Mouse (Mus musculus) liver, embryonic 15.5 days (tissue): Measurements from ENCODE around the gene Zfp541. TPM values are rescaled to one million over a fixed set of nuclear protein-coding genes. Genes with fewer than 3 reads are reported as not detected.

Experiments used
- ATAC-seq: fragments of 200-750 bp; cut with Nextera tagmentation; 2 replicates; pipeline ENCODE4 v1.8.0; 2017; ENCODE audit warnings: moderate number of reproducible peaks, mild to moderate bottlenecking, moderate library complexity; ENCODE audit not compliant: insufficient read depth
- H3K27ac ChIP-seq: fragments of 300-500 bp; sonication (generic); replicated peaks from 2 replicates; pipeline ENCODE4 v1.5.1; 2015; ENCODE audit warnings: mild to moderate bottlenecking, inconsistent platforms
- H3K27me3 ChIP-seq: fragments of 300-500 bp; sonication (generic); 2 replicates; pipeline ENCODE4 v1.6.1; 2015; ENCODE audit warnings: mild to moderate bottlenecking, inconsistent platforms
- H3K36me3 ChIP-seq: fragments of 300-500 bp; sonication (generic); replicated peaks from 2 replicates; pipeline ENCODE4 v1.6.1; 2015; ENCODE audit warnings: moderate library complexity, mild to moderate bottlenecking, inconsistent platforms
- H3K4me1 ChIP-seq: fragments of 300-500 bp; sonication (generic); replicated peaks from 2 replicates; pipeline ENCODE4 v1.6.1; 2015; ENCODE audit warnings: inconsistent platforms
- H3K4me2 ChIP-seq: fragments of 300-500 bp; sonication (generic); 2 replicates; pipeline ENCODE4 v1.6.1; 2015; ENCODE audit warnings: moderate library complexity, mild to moderate bottlenecking, inconsistent platforms
- H3K4me3 ChIP-seq: fragments of 300-500 bp; sonication (generic); replicated peaks from 2 replicates; pipeline ENCODE4 v1.5.1; 2015; ENCODE audit warnings: mild to moderate bottlenecking, inconsistent platforms
- H3K9ac ChIP-seq: fragments of 300-500 bp; sonication (generic); 2 replicates; pipeline ENCODE4 v1.6.1; 2015; ENCODE audit warnings: moderate library complexity, mild to moderate bottlenecking, inconsistent platforms
- H3K9me3 ChIP-seq: fragments of 300-500 bp; sonication (generic); replicated peaks from 2 replicates; pipeline ENCODE4 v1.6.1; 2016; ENCODE audit warnings: inconsistent platforms
- WGBS: fragments of 180-500 bp; shearing (Covaris S2); methylation state at CpG from one replicate; pipeline ENCODE4 v1.1.7; 2015; ENCODE audit warnings: mixed read lengths; ENCODE audit not compliant: insufficient replicate concordance; 5-methylcytosine and 5-hydroxymethylcytosine counted together
- polyA plus RNA-seq: library from polyadenylated mRNA; unstranded; fragments of >200 nt; fragmentation: Nextera tagmentation; extraction: Ambion mirVana; gene quantifications from 2 replicates; pipeline ENCODE4 v1.2.1, GENCODE M21; 2015

Zfp541 gene
- polyA plus RNA-seq, 1 experiment from 2014 or later: not detected

DNA sequence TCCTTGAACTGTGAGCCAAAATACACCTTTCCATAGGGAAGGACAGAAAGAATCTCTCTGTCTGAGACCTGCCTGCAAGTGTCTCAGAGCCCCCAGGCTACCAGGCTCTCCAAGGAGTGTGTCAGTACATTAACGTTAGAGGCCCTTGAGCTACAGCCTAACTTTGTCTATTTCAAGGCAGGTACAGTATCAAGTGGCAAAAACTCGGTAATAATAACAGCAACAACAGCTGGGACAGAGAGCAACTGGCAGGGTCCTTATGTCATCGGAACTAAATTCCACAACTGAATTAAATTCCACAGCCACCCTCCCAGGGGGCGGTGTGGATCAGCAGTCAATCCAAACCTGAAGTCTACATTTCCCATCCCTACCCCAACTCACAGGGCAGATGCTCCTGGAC is 30.5 kb upstream of the Zfp541 start:
- Histone ChIP-seq H3K27ac (no peak overlapping the region), H3K9ac (no peak overlapping the region), H3K27me3 (no peaks in the 10 kb centered on the region), H3K4me2 (no peak overlapping the region), H3K4me1 (peaks cover 24% of the 10 kb centered on the region), H3K9me3 (no peaks in the 10 kb centered on the region), H3K4me3 (no peak overlapping the region), H3K36me3 (no peaks in the 10 kb centered on the region)
- 83% methylated on average over 4 of the region's 4 CpGs for WGBS
- ATAC-seq: no peak

DNA sequence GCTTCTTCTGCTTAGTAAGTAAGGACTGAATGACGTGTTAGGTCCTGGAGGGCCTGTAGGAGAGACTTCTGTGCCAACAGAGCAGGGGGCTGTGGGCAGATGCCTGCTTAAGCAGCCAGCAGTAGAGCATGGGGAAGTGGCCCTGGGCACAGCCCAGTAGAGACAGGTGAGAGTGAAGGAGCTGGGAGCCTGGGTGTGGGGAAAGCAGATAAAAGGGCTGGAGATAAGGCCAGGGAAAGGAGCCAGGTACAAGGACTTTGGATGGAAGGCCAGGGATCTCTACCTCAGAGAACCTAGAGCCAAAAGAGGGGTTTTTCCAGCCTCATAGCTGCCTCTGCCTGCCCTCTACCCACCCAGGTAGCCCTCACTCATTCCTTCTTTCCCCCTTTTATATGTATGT is 28.6 kb upstream of the Zfp541 start:
- no peak for ATAC-seq
- WGBS: 67% methylated on average over 1 of the region's 1 CpGs
- Histone ChIP-seq H3K27ac (no peak overlapping the region), H3K9me3 (no peaks in the 10 kb centered on the region), H3K9ac (no peak overlapping the region), H3K4me2 (no peak overlapping the region), H3K4me3 (no peak overlapping the region), H3K36me3 (no peaks in the 10 kb centered on the region), H3K27me3 (no peaks in the 10 kb centered on the region), H3K4me1 (peaks cover 24% of the 10 kb centered on the region)

DNA sequence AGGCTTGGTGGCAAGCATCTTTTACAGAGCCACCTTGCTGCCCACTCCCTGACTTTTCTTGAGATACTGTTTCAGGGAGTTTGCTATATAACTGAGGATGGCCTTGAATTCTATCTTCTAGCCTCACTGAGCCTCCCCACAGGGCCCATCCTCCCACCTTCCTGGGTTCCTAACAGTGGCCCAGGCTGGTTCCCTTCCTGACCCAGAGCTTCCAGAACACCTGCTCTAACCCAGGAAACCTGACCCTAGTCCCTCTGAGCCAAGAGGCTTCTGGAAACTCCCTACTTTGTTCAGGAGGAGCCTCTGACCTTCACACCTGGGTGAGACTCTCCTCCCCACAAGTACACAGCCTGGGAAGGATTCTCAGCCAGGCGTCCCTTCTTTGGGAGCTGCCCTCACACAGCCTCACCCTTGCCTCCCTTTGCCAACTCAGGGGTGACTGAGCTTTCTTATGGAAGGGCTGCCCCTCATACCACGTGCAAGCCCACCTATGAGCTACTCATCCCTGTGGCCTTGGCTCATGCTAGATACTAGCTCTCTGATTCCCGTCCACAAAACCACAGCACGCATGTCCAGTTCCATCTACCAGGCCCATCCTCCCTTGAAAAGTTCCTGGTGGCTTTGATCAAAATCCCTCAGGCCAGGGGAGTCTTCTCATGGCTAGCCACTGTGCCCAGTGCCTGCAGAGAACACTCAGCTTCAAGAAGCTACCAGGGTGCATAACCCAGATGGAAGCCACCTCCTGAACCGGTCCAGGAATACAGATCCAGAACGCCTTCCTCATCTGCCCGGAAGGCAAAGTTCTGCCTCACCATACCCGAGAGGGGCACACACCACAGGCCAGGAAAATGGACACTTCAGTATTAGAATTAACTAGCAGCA is 27.8 kb upstream of the Zfp541 start:
- H3K9me3 ChIP-seq: no peaks in the 10 kb centered on the region
- H3K27ac ChIP-seq: no peak overlapping the region
- H3K4me3 ChIP-seq: no peak overlapping the region
- H3K4me2 ChIP-seq: no peak overlapping the region
- no peak overlapping the region for H3K9ac ChIP-seq
- peaks cover 21% of the 10 kb centered on the region for H3K4me1 ChIP-seq
- ATAC-seq: no peak
- 70% methylated on average over 8 of the region's 8 CpGs for WGBS
- no peaks in the 10 kb centered on the region for H3K27me3 ChIP-seq
- no peaks in the 10 kb centered on the region for H3K36me3 ChIP-seq

DNA sequence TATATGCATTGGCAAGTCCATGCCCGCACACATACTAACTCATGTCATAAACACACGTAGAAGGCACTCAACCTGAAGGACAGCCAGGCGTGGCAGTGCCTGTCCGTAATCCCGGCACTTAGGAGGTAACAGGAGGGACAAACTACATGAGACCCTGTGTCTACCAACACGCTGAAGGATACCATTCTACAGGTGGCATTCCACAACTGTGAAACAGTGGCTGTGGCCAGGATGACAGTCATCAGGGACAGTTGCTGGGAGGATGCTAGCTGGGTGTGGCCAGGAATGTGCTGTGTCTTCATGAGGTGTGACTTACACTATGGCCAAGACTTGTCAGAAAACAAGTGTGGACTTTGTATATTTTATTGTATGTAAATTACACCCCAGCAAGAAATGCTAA is 24.6 kb upstream of the Zfp541 start:
- no peaks in the 10 kb centered on the region for H3K27me3 ChIP-seq
- H3K4me1 ChIP-seq: peaks cover 44% of the 10 kb centered on the region
- H3K27ac ChIP-seq: no peak overlapping the region
- H3K9me3 ChIP-seq: no peaks in the 10 kb centered on the region
- no peak for ATAC-seq
- no peak overlapping the region for H3K4me3 ChIP-seq
- H3K4me2 ChIP-seq: no peak overlapping the region
- WGBS: 76% methylated on average over 6 of the region's 6 CpGs
- no peak overlapping the region for H3K9ac ChIP-seq
- H3K36me3 ChIP-seq: no peaks in the 10 kb centered on the region

DNA sequence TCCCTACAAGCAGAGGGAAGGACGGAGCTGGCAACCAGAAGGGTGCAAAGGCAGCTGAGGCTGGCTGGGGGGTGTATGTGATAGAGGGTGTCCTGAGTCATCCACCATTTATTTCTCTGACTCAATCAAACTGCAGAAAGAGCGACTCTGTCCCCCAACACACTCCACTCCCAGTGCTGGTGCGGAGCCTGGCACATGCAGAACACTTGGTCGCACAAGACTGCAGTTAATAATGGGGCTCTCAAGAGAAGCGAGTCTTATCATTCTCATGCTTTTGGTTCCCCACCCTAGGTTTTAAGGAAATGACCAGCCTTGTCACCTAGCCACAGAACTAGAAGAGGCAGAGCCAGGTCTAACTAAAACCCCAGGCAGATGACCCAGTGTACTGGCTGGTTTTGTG is 22.3 kb upstream of the Zfp541 start:
- Histone ChIP-seq H3K4me1 (peaks cover 52% of the 10 kb centered on the region), H3K4me2 (peak overlapping the region; percentile 23), H3K4me3 (no peak overlapping the region), H3K9me3 (no peaks in the 10 kb centered on the region), H3K9ac (no peak overlapping the region; the same call in 1 of the 2 replicates), H3K27ac (no peak overlapping the region; the same call in 1 of the 2 replicates), H3K36me3 (no peaks in the 10 kb centered on the region), H3K27me3 (no peaks in the 10 kb centered on the region)
- WGBS: 28% methylated on average over 5 of the region's 5 CpGs
- peak; percentile 33; the same call in 1 of the 2 replicates for ATAC-seq

DNA sequence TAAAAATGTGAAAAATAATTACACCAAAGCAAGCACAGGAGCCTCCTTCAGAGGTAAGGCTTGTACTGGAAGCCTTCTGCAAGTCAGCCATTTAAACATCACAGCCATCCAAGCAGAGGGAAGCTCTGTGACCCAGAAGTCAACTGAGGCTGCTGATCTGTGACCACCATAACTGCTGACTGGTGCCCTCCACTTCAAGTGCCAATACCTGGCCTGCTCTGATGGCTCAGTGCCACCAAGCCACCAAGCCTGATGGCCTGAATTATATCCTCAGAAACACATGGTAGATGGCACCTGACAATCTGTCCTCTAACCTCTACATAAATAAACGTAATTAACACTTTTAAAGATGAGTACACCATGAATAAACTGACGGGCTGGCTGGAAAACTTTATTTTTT is 20.4 kb upstream of the Zfp541 start:
- Histone ChIP-seq H3K4me2 (no peak overlapping the region), H3K4me3 (no peak overlapping the region), H3K27ac (no peak overlapping the region), H3K4me1 (peaks cover 67% of the 10 kb centered on the region), H3K9me3 (no peaks in the 10 kb centered on the region), H3K27me3 (no peaks in the 10 kb centered on the region), H3K36me3 (no peaks in the 10 kb centered on the region), H3K9ac (no peak overlapping the region)
- WGBS: 63% methylated on average over 2 of the region's 2 CpGs
- ATAC-seq: no peak

DNA sequence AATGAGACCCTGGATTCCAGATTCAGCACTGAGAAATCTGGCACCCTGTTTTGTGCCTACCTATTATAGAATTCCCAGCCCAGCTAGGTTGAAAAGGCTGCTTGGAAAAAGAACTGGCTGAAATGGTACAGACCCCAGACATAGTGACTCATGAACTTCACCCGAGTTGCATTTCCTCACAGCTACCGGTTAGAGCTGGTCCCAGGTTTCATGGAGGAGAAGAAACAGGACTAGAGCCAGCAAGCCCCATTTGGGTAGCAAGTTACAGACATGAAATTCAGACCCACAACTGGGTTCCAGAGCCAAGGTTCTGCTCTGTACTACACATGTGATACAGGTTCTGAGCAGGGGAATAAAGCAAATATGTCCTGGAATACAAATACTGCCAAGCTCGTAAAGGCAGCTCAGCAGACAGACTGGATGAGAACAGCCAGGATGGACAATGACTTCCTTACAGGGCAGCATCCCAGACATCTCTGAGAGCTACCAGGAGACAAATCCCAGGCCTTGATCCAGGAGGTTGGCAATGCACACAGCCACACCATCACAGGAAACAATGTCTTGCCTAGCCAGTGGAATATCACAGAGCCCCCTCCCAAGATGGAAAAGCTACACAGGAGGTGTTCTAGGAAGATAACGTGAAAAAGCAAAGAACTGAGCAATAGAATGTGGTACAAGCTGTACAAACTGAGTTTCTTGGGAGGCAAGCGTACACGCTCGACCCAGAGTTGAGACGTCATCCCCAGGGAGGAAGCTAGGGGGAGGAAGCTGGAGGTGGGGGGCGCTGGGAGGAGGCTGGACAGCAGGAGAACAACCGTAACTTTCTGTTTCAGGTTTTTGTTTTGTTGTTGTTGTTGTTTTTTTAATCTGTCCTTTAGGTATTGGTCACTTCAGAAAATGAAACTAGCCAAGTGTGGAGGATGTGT is 18.5 kb upstream of the Zfp541 start:
- Histone ChIP-seq H3K36me3 (no peaks in the 10 kb centered on the region), H3K27ac (no peak overlapping the region; the same call in 1 of the 2 replicates), H3K9me3 (no peaks in the 10 kb centered on the region), H3K4me2 (peak overlapping the region; percentile 99), H3K27me3 (no peaks in the 10 kb centered on the region), H3K4me3 (no peak overlapping the region), H3K9ac (no peak overlapping the region), H3K4me1 (peaks cover 79% of the 10 kb centered on the region)
- 41% methylated on average over 10 of the region's 10 CpGs for WGBS
- no peak for ATAC-seq

DNA sequence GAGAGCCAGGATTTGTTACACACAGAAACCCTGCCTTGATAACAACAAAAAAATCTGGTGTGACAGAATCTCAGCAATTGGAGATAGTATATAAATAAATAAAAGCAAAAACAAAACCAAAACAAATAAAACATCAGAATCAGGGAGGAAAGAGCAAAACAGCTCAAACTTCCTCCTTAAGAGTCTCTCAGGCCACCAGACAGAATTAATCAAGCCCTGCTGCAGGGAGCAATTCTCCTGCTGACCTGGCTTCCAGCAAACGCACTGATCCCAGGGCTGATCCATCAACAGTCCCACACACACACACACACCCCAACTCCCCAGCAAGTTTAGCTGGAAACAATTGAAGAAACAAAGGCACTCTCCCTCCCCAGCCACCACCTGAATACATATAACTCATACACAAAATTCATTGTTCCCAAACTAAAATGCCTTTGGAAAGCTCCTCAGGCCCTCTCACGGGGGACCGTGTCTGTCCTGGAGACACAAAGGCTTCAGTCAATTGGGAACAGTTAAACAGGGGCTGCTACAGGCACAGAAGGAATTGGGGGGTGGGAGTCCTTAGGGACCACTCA is 17.7 kb upstream of the Zfp541 start:
- Histone ChIP-seq H3K27me3 (no peaks in the 10 kb centered on the region), H3K4me1 (peaks cover 81% of the 10 kb centered on the region), H3K4me2 (peak overlapping the region; percentile 99), H3K9me3 (no peaks in the 10 kb centered on the region), H3K4me3 (no peak overlapping the region), H3K9ac (no peak overlapping the region), H3K27ac (peak overlapping the region; percentile 91; the same call in 1 of the 2 replicates), H3K36me3 (no peaks in the 10 kb centered on the region)
- 50% methylated on average over 3 of the region's 3 CpGs for WGBS
- ATAC-seq: no peak

DNA sequence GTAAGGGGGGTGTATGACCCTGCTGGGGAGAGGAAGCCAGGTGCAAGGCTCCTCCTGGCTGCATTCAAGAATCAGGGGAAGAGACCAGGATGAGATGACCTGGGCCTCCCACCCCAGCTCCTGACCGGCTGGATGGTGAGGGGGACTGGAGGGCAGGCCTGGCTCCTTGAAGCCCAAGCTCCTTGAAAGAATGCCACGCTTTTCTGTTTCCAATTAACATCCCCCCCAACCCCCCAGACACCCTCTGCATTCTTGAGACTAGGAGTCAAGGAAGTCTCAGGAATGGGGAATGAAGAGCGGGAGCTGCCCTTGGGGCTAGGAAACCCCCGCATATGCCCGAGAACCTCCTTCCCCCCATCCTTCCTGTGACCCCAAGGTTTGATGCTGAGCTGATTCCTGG is 17.1 kb upstream of the Zfp541 start:
- H3K27me3 ChIP-seq: no peaks in the 10 kb centered on the region
- H3K9ac ChIP-seq: no peak overlapping the region
- peak overlapping the region; percentile 91; the same call in 1 of the 2 replicates for H3K27ac ChIP-seq
- no peaks in the 10 kb centered on the region for H3K9me3 ChIP-seq
- no peaks in the 10 kb centered on the region for H3K36me3 ChIP-seq
- no peak for ATAC-seq
- peaks cover 81% of the 10 kb centered on the region for H3K4me1 ChIP-seq
- WGBS: 70% methylated on average over 5 of the region's 5 CpGs
- no peak overlapping the region for H3K4me3 ChIP-seq
- peak overlapping the region; percentile 99 for H3K4me2 ChIP-seq

DNA sequence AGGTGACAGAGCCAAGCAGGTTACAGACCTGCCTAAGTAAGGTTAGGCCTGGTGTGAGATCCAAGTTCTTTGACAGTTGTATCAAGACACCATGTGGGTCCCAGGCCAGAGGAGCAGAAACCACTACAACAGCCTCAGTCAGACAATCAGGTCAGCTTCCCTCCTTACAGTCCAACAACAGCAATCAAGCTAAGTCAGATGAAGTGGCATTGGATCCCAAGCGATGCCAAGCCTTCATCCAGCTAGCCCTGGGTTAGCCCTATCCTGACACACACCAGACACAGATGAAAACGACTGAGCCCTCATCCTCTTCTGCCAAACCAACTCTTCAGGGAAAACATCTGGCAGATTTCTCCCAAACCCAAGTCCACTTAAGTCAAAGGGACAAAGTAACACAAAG is 16.1 kb upstream of the Zfp541 start:
- peak overlapping the region; percentile 99 for H3K4me2 ChIP-seq
- no peaks in the 10 kb centered on the region for H3K27me3 ChIP-seq
- peak overlapping the region; percentile 92 for H3K9ac ChIP-seq
- H3K9me3 ChIP-seq: no peaks in the 10 kb centered on the region
- H3K4me3 ChIP-seq: peak overlapping the region; percentile 88
- ATAC-seq: no peak
- H3K27ac ChIP-seq: peak overlapping the region; percentile 91
- WGBS: 28% methylated on average over 2 of the region's 2 CpGs
- no peaks in the 10 kb centered on the region; the same call in 1 of the 2 replicates for H3K36me3 ChIP-seq
- H3K4me1 ChIP-seq: peaks cover 81% of the 10 kb centered on the region

DNA sequence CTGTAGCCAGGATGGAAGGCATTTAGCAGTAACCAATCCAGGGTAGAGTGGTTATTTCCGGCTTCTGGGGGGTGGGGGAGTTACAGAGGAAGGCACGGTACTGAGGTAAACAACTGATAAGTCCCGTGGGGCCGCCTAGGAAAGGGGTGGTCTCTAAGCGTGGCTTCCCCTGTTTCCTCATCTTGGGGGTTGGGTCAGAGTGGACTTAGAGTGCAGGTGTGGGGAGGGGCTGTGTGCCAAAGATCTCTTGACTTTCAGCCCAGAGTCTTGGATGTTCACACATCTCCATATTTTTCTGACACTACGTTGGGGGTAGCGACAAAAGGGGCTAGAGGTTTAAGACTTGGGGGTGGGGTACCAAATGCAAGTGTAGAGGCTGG is 15.5 kb upstream of the Zfp541 start:
- H3K9ac ChIP-seq: peak overlapping the region; percentile 92
- H3K27ac ChIP-seq: peak overlapping the region; percentile 91
- H3K4me1 ChIP-seq: peaks cover 83% of the 10 kb centered on the region
- peak overlapping the region; percentile 88 for H3K4me3 ChIP-seq
- no peaks in the 10 kb centered on the region; the same call in 1 of the 2 replicates for H3K36me3 ChIP-seq
- H3K9me3 ChIP-seq: no peaks in the 10 kb centered on the region
- WGBS: 0% methylated on average over 7 of the region's 7 CpGs
- H3K27me3 ChIP-seq: no peaks in the 10 kb centered on the region
- ATAC-seq: peak; percentile 50
- peak overlapping the region; percentile 99 for H3K4me2 ChIP-seq
